Mouse (Mus musculus) hindbrain, embryonic 13.5 days (tissue): ENCODE data around the gene Skint3. TPM values are rescaled to one million over a fixed set of nuclear protein-coding genes. Genes with fewer than 3 reads are reported as not detected.
"Not testable (repeated sequence)": the region's sequence is repeated elsewhere in the genome, so short reads cannot be mapped to it uniquely, and the experiment has no call there.

Experiments
- ATAC-seq: fragments of 200-750 bp; cut with Nextera tagmentation; 2 replicates; pipeline ENCODE4 v1.8.0; 2017; ENCODE audit warnings: moderate TSS enrichment; ENCODE audit not compliant: low FRiP score
- H3K27ac ChIP-seq: fragments of 300-500 bp; sonication (generic); 2 replicates; pipeline ENCODE4 v1.5.1; 2015; ENCODE audit warnings: inconsistent platforms, mild to moderate bottlenecking, moderate library complexity
- H3K27me3 ChIP-seq: fragments of 300-500 bp; sonication (generic); 2 replicates; pipeline ENCODE4 v1.6.1; 2015; ENCODE audit warnings: mild to moderate bottlenecking, inconsistent platforms
- H3K36me3 ChIP-seq: fragments of 300-500 bp; sonication (generic); 2 replicates; pipeline ENCODE4 v1.6.1; 2015; ENCODE audit warnings: mild to moderate bottlenecking, inconsistent platforms
- H3K4me1 ChIP-seq: fragments of 300-500 bp; sonication (generic); replicated peaks from 2 replicates; pipeline ENCODE4 v1.6.1; 2015; ENCODE audit warnings: inconsistent platforms
- H3K4me2 ChIP-seq: fragments of 300-500 bp; sonication (generic); 2 replicates; pipeline ENCODE4 v1.6.1; 2015; ENCODE audit warnings: inconsistent platforms, mild to moderate bottlenecking, moderate library complexity
- H3K4me3 ChIP-seq: fragments of 300-500 bp; sonication (generic); 2 replicates; pipeline ENCODE4 v1.5.1; 2015; ENCODE audit warnings: mild to moderate bottlenecking, inconsistent platforms
- H3K9ac ChIP-seq: fragments of 300-500 bp; sonication (generic); 2 replicates; pipeline ENCODE4 v1.6.1; 2015; ENCODE audit warnings: mild to moderate bottlenecking, inconsistent platforms
- H3K9me3 ChIP-seq: fragments of 300-500 bp; sonication (generic); 2 replicates; pipeline ENCODE4 v1.6.1; 2016; ENCODE audit warnings: inconsistent platforms
- whole genome bisulfite sequencing: fragments of 180-500 bp; shearing (Covaris S2); methylation state at CpG from one replicate; pipeline ENCODE4 v1.1.7; 2015; 5-methylcytosine and 5-hydroxymethylcytosine counted together
- polyA plus RNA-seq: library from polyadenylated mRNA; unstranded; fragments of >200 nt; fragmentation: Nextera tagmentation; extraction: Ambion mirVana; gene quantifications from 2 replicates; pipeline ENCODE4 v1.2.1, GENCODE M21; 2015

The Skint3 gene
- polyA plus RNA-seq, result not detected in 2 replicates

GRCm38 (mm10) chr4:112231945-112232344 is at the start of gene Skint3:
Gene Skint3 (plus strand): TSS chr4:112232245.
- H3K27ac ChIP-seq, result no peak within 1 kb of the TSS
- H3K9ac ChIP-seq, result no peak within 1 kb of the TSS
- no peak within 1 kb of the TSS for H3K4me3 ChIP-seq
- WGBS, result 81% methylated on average over 1 of the region's 1 CpGs
- ATAC-seq, result no peak
- no peak within 1 kb of the TSS for H3K4me2 ChIP-seq
- H3K27me3 ChIP-seq, result no peaks in the 10 kb centered on the region
- no peaks in the 10 kb centered on the region for H3K4me1 ChIP-seq
- no peaks in the 10 kb centered on the region for H3K36me3 ChIP-seq
- no peaks in the 10 kb centered on the region for H3K9me3 ChIP-seq

GRCm38 (mm10) chr4:112243416-112243815 is 11.4 kb downstream of the Skint3 start:
- no peak overlapping the region for H3K4me3 ChIP-seq
- no peaks in the 10 kb centered on the region for H3K36me3 ChIP-seq
- no peaks in the 10 kb centered on the region for H3K27me3 ChIP-seq
- H3K9ac ChIP-seq, result no peak overlapping the region
- H3K4me1 ChIP-seq, result no peaks in the 10 kb centered on the region
- H3K4me2 ChIP-seq, result no peak overlapping the region
- ATAC-seq, result no peak
- 72% methylated on average over 1 of the region's 1 CpGs for WGBS
- H3K9me3 ChIP-seq, result peaks cover 6% of the 10 kb centered on the region; the same call in 1 of the 2 replicates
- H3K27ac ChIP-seq, result no peak overlapping the region

GRCm38 (mm10) chr4:112243951-112244350 is 11.9 kb downstream of the Skint3 start:
- Histone ChIP-seq H3K27ac (no peak overlapping the region), H3K9me3 (peaks cover 6% of the 10 kb centered on the region; the same call in 1 of the 2 replicates), H3K4me3 (no peak overlapping the region), H3K36me3 (no peaks in the 10 kb centered on the region), H3K27me3 (no peaks in the 10 kb centered on the region), H3K9ac (no peak overlapping the region), H3K4me1 (no peaks in the 10 kb centered on the region), H3K4me2 (no peak overlapping the region)
- ATAC-seq, result no peak
- 91% methylated on average over 3 of the region's 3 CpGs for WGBS

- Histone ChIP-seq H3K36me3 (no peaks in the 10 kb centered on the region), H3K9me3 (no peaks in the 10 kb centered on the region), H3K4me3 (no peak overlapping the region), H3K27ac (no peak overlapping the region), H3K27me3 (no peaks in the 10 kb centered on the region), H3K4me2 (no peak overlapping the region), H3K9ac (no peak overlapping the region), H3K4me1 (no peaks in the 10 kb centered on the region)
- WGBS, result 76% methylated on average over 5 of the region's 5 CpGs
- ATAC-seq, result no peak
Observed at GRCm38 (mm10) chr4:112256022-112256421, 24.0 kb downstream of the Skint3 start.

- WGBS, result 83% methylated on average over 12 of the region's 12 CpGs
- 0 out of 2 replicates have a peak, but pooled peaks cover 4% of the 10 kb centered on the region for H3K9me3 ChIP-seq
- ATAC-seq, result no peak
- H3K27ac ChIP-seq, result no peak overlapping the region
- H3K4me1 ChIP-seq, result no peaks in the 10 kb centered on the region
- no peak overlapping the region for H3K4me2 ChIP-seq
- no peaks in the 10 kb centered on the region for H3K27me3 ChIP-seq
- no peak overlapping the region for H3K4me3 ChIP-seq
- no peak overlapping the region for H3K9ac ChIP-seq
- H3K36me3 ChIP-seq, result no peaks in the 10 kb centered on the region
Observed at GRCm38 (mm10) chr4:112287178-112287974, 55.3 kb downstream of the Skint3 start.

- WGBS, result 82% methylated on average over 4 of the region's 4 CpGs
Observed at GRCm38 (mm10) chr4:112288396-112288795, 56.4 kb downstream of the Skint3 start.

GRCm38 (mm10) chr4:112302305-112302704 is 70.3 kb downstream of the Skint3 start:
- Histone ChIP-seq H3K4me3 (no peak overlapping the region), H3K27ac (no peak overlapping the region), H3K36me3 (no peaks in the 10 kb centered on the region), H3K9ac (no peak overlapping the region), H3K27me3 (no peaks in the 10 kb centered on the region), H3K9me3 (0 out of 2 replicates have a peak, but pooled peaks cover 4% of the 10 kb centered on the region), H3K4me1 (no peaks in the 10 kb centered on the region), H3K4me2 (no peak overlapping the region)
- WGBS, result 78% methylated on average over 1 of the region's 1 CpGs
- no peak for ATAC-seq

More at GRCm38 (mm10) chr4:112288396-112288795, 56.4 kb downstream of the Skint3 start:
- Histone ChIP-seq H3K4me1 (no peaks in the 10 kb centered on the region), H3K27me3 (no peaks in the 10 kb centered on the region), H3K27ac (no peak overlapping the region), H3K9ac (no peak overlapping the region), H3K4me2 (no peak overlapping the region), H3K9me3 (0 out of 2 replicates have a peak, but pooled peaks cover 4% of the 10 kb centered on the region), H3K4me3 (no peak overlapping the region), H3K36me3 (no peaks in the 10 kb centered on the region)
- no peak for ATAC-seq

- H3K36me3 ChIP-seq, result no peaks in the 10 kb centered on the region
- H3K9me3 ChIP-seq, result 0 out of 2 replicates have a peak, but pooled peaks cover 4% of the 10 kb centered on the region
- no peak overlapping the region for H3K9ac ChIP-seq
- no peak overlapping the region for H3K4me3 ChIP-seq
- WGBS, result 92% methylated on average over 3 of the region's 3 CpGs
- no peak overlapping the region for H3K4me2 ChIP-seq
- ATAC-seq, result no peak
- no peaks in the 10 kb centered on the region for H3K4me1 ChIP-seq
- no peak overlapping the region for H3K27ac ChIP-seq
- no peaks in the 10 kb centered on the region for H3K27me3 ChIP-seq
Observed at GRCm38 (mm10) chr4:112302855-112303509, 70.9 kb downstream of the Skint3 start.

- H3K9me3 ChIP-seq, result peaks cover 13% of the 10 kb centered on the region
- H3K9ac ChIP-seq, H3K27me3 ChIP-seq, ATAC-seq, H3K4me2 ChIP-seq, H3K36me3 ChIP-seq, H3K4me1 ChIP-seq, H3K4me3 ChIP-seq, H3K27ac ChIP-seq: not testable (repeated sequence)
- 92% methylated on average over 17 of the region's 17 CpGs for WGBS
Observed at GRCm38 (mm10) chr4:112349111-112349510, 117.1 kb downstream of the Skint3 start.

Other genes starting within 250 kb of the Skint3 start
- gene Skint1, start 226.0 kb upstream of the Skint3 start, polyA plus RNA-seq, result not detected in 2 replicates
- gene Skint4, start 160.2 kb upstream of the Skint3 start, polyA plus RNA-seq, result not detected in 2 replicates
- gene Skint9, start 201.7 kb downstream of the Skint3 start, polyA plus RNA-seq, result not detected in 2 replicates